In genomic region chr13:19236340-19236739, GRCm38 (mm10) we compare ENCODE assay signal across 9 mouse cellular contexts.
A peak's percentile ranks its signal among the peaks of the same experiment; 100 is the strongest.
DNase-seq lines count a peak whose midpoint lies in the region; TF ChIP-seq lines count a peak whose summit lies in the region.
"Had no signal": no experiment of that assay in that cellular context is flagged by ENCODE, and none has a peak within 500 bp of the region (broad histone marks: within the 10 kb centered on the region; RNA-seq: fewer than 3 reads in every experiment).

No protein-coding gene starts in this region.

- peak; percentile 10 for DNase-seq in heart, postnatal 4 days
- DNase-seq in heart, embryonic 10.5 days (ENCODE audit: low spot score) = no peak
- peak; percentile 70 for DNase-seq in CD4-positive, CD25-positive, alpha-beta regulatory T cell, adult 2 months (ENCODE audit: low read depth, low spot score)
- DNase-seq in brain, embryonic 14.5 days (ENCODE audit: low read depth) = peak; percentile 46
- peak; percentile 34 for DNase-seq in kidney, postnatal 4 days
- peak; percentile 20 for DNase-seq in lung, postnatal 25 days (ENCODE audit: low spot score)
- no peak for DNase-seq in MN1 (ENCODE audit: low spot score)
- no peak for DNase-seq in heart, adult 9 months (ENCODE audit: low spot score in 2 of 2)

- peak; percentile 39; the same call in 1 of the 2 replicates for TF ChIP-seq CTCF in brain, embryonic 14.5 days (IDR thresholded peaks at IDR 0.05; ENCODE audit: borderline replicate concordance, extremely low read depth, insufficient read depth, insufficient read length)

- H3K27ac ChIP-seq in heart, embryonic 10.5 days = no peak overlapping the region
- H3K27ac ChIP-seq: lung, embryonic 15.5 days had no signal

- no peak overlapping the region for H3K4me3 ChIP-seq in heart, embryonic 10.5 days
- H3K4me3 ChIP-seq: lung, embryonic 15.5 days had no signal

- H3K9me3 ChIP-seq in heart, embryonic 10.5 days = no peaks in the 10 kb centered on the region
- H3K9me3 ChIP-seq: lung, embryonic 15.5 days had no signal

- no peaks in the 10 kb centered on the region for H3K4me1 ChIP-seq in heart, embryonic 10.5 days
- H3K4me1 ChIP-seq: lung, embryonic 15.5 days had no signal

- TF ChIP-seq POLR2A in brain, embryonic 14.5 days (IDR thresholded peaks at IDR 0.05; ENCODE audit: borderline replicate concordance, extremely low read depth, insufficient read depth, insufficient read length, poor library complexity, severe bottlenecking) = no peak

- H3K27me3 ChIP-seq in heart, embryonic 10.5 days (ENCODE audit: insufficient read depth, poor library complexity, severe bottlenecking) = no peaks in the 10 kb centered on the region
- H3K27me3 ChIP-seq: lung, embryonic 15.5 days had no signal

- no peaks in the 10 kb centered on the region for H3K36me3 ChIP-seq in heart, embryonic 10.5 days
- H3K36me3 ChIP-seq: lung, embryonic 15.5 days had no signal

Comparison
In these comparisons a context has a peak if more than half of its experiments do, and no peak if none do; other contexts are left out.
1. DNase-seq: peak in heart, postnatal 4 days (single experiment), CD4-positive, CD25-positive, alpha-beta regulatory T cell, adult 2 months (single experiment), brain, embryonic 14.5 days (single experiment), kidney, postnatal 4 days (2 of 2) and lung, postnatal 25 days (single experiment); none in heart, embryonic 10.5 days (single experiment), MN1 (single experiment) and heart, adult 9 months (0 of 2).